Mouse (Mus musculus) heart, postnatal 0 days (tissue): ENCODE measurements around the gene Olfr1395. TPM values are rescaled to one million over a fixed set of nuclear protein-coding genes. Genes with fewer than 3 reads are reported as not detected.

Source experiments
- ATAC-seq: fragments of 200-750 bp; cut with Nextera tagmentation; 2 replicates; pipeline ENCODE4 v1.8.0; 2017; ENCODE audit warnings: low read depth, moderate number of reproducible peaks, moderate library complexity; ENCODE audit not compliant: insufficient read depth
- DNase-seq: peaks from one replicate; pipeline ENCODE4 v3.0.0-alpha.2; 2016; ENCODE audit warnings: low spot score
- H3K27ac ChIP-seq: fragments of 300-500 bp; sonication (generic); 2 replicates; pipeline ENCODE4 v1.5.1; 2014; ENCODE audit warnings: low read depth, mild to moderate bottlenecking
- H3K27me3 ChIP-seq: fragments of 300-500 bp; sonication (generic); 2 replicates; pipeline ENCODE4 v1.6.1; 2014; ENCODE audit warnings: low read length, mixed read lengths; ENCODE audit not compliant: control insufficient read depth, insufficient read depth
- H3K36me3 ChIP-seq: fragments of 300-500 bp; sonication (generic); replicated peaks from 2 replicates; pipeline ENCODE4 v1.6.1; 2014; ENCODE audit warnings: low read length, mixed read lengths; ENCODE audit not compliant: control insufficient read depth, insufficient read depth
- H3K4me1 ChIP-seq: fragments of 300-500 bp; sonication (generic); 2 replicates; pipeline ENCODE4 v1.6.1; 2014; ENCODE audit warnings: antibody characterized with exemption; ENCODE audit not compliant: control insufficient read depth, insufficient read depth
- H3K4me2 ChIP-seq: fragments of 300-500 bp; sonication (generic); 2 replicates; pipeline ENCODE4 v1.6.1; 2014; ENCODE audit warnings: low read depth, mild to moderate bottlenecking, low read length, moderate library complexity
- H3K4me3 ChIP-seq: fragments of 300-500 bp; sonication (generic); 2 replicates; pipeline ENCODE4 v1.5.1; 2014; ENCODE audit warnings: low read depth, low read length
- H3K9ac ChIP-seq: fragments of 300-500 bp; sonication (generic); replicated peaks from 2 replicates; pipeline ENCODE4 v1.6.1; 2014; ENCODE audit warnings: low read depth, low read length, mixed read lengths
- H3K9me3 ChIP-seq: fragments of 300-500 bp; sonication (generic); replicated peaks from 2 replicates; pipeline ENCODE4 v1.6.1; 2016; ENCODE audit warnings: low read length; ENCODE audit not compliant: control insufficient read depth
- CTCF ChIP-seq: IDR thresholded peaks from 2 replicates; pipeline ENCODE4 v1.5.1; 2016; ENCODE audit warnings: antibody characterized with exemption, control low read depth, low read depth
- EP300 ChIP-seq: IDR thresholded peaks from 2 replicates; pipeline ENCODE4 v1.6.1; 2016; ENCODE audit warnings: antibody characterized with exemption, low read depth
- WGBS: fragments of 180-500 bp; shearing (Covaris S2); extraction: QIAGEN DNeasy Blood & Tissue Kit; methylation state at CpG from one replicate; pipeline ENCODE4 v1.1.7; 2014; 5-methylcytosine and 5-hydroxymethylcytosine counted together
- polyA plus RNA-seq: library from polyadenylated mRNA; unstranded; fragments of >200 nt; fragmentation: Nextera tagmentation; extraction: Ambion mirVana; gene quantifications from 2 replicates; pipeline ENCODE4 v1.2.1, GENCODE M21; 2015
- total RNA-seq: library from RNA; depleted of rRNA; stranded (reverse); fragments of >200 nt; gene quantifications from 2 replicates; pipeline ENCODE4 v1.2.3, GENCODE M21; 2014; ENCODE audit warnings: low replicate concordance

The Olfr1395 gene
- total and polyA plus RNA-seq, 2 experiments from 2014 or later, result not detected

DNA sequence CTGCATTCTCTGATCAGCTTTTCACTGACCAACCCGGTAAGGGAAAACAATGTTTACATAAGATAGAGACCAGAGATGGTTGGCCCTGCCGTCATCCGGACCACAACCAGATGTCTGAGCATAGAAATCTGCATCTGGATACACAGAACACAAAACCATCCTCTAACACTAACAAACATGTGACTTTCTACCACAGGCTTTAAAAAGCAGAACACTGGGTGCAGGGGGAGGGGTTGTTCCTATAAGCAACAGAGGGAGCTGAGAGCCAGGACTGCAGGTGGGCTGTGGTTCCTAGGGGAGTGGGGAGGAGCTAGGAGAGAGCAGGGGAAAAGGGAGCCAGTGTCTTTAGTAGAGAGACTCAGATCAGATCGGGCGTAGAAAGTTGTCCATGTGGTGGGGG, 40.6 kb upstream of the Olfr1395 start:
- TF ChIP-seq EP300 (no peak), CTCF (no peak)
- no peak overlapping the region for H3K4me2 ChIP-seq
- H3K4me1 ChIP-seq, result no peaks in the 10 kb centered on the region
- no peak overlapping the region for H3K4me3 ChIP-seq
- no peak for DNase-seq
- no peaks in the 10 kb centered on the region for H3K27me3 ChIP-seq
- 44% methylated on average over 5 of the region's 5 CpGs for WGBS
- no peaks in the 10 kb centered on the region for H3K9me3 ChIP-seq
- no peaks in the 10 kb centered on the region for H3K36me3 ChIP-seq
- no peak for ATAC-seq
- no peak overlapping the region for H3K27ac ChIP-seq
- H3K9ac ChIP-seq, result no peak overlapping the region

DNA sequence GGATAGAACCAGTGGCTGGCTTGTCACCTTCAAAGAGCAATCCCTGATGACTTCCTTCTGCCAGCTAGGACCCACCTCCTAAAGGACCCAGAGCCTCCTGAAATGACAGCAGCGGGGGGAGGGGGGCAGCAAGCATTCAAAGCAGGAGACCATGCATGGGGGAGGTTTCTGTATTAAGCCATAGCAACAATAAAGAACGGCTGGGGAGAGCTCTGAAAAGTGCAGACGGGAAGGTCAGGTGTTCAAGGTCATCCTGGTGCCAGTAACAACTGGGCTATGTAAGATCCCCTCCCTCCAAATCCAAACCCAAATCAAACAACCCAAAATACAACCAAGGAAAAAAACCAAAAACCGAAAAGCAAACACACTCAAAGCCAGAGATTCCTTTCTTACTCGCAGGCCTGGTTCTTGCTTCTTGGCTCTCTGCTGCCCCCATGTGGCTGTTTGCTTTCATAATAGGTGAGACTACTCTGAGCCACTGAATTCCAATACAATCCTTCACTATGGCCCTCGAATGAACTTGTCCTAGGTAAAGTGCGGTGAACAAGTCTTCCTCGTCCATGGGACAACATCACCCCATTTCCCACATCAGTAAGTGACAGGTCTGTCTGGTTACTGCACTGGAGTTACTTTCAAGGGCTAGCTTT, 38.9 kb upstream of the Olfr1395 start:
- Histone ChIP-seq H3K9ac (no peak overlapping the region), H3K4me2 (0 out of 2 replicates have a peak overlapping the region, but pooled peaks have one; percentile 2), H3K36me3 (no peaks in the 10 kb centered on the region), H3K4me3 (no peak overlapping the region), H3K9me3 (no peaks in the 10 kb centered on the region), H3K4me1 (no peaks in the 10 kb centered on the region), H3K27me3 (no peaks in the 10 kb centered on the region), H3K27ac (no peak overlapping the region)
- no peak for TF ChIP-seq EP300
- peak; percentile 87 for TF ChIP-seq CTCF
- peak; percentile 71 for DNase-seq
- 15% methylated on average over 8 of the region's 8 CpGs for WGBS
- peak; percentile 57 for ATAC-seq

DNA sequence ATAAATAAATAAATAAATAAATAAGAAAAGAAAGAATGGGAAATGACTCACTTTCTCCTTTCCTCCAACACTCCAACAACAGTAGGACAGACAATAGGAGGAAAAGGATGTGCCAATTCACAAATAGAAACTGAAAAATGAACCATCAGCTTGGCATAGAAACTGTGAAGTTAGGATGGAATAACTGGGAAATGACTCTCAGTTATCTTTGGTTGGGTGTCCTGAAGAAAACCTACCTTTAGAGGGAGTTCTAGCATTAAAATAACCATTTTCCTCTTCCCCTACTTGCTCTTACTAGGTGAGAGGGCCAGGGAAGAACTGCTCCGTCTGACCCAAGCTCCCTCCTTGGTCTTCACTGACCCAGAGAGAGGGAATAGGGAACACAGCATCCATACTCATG, 36.3 kb upstream of the Olfr1395 start:
- Histone ChIP-seq H3K27me3 (no peaks in the 10 kb centered on the region), H3K27ac (no peak overlapping the region), H3K36me3 (no peaks in the 10 kb centered on the region), H3K4me1 (no peaks in the 10 kb centered on the region), H3K4me2 (no peak overlapping the region), H3K9me3 (no peaks in the 10 kb centered on the region), H3K9ac (no peak overlapping the region), H3K4me3 (no peak overlapping the region)
- TF ChIP-seq EP300 (no peak), CTCF (no peak)
- 53% methylated on average over 1 of the region's 1 CpGs for WGBS
- ATAC-seq (no peak), DNase-seq (no peak)

DNA sequence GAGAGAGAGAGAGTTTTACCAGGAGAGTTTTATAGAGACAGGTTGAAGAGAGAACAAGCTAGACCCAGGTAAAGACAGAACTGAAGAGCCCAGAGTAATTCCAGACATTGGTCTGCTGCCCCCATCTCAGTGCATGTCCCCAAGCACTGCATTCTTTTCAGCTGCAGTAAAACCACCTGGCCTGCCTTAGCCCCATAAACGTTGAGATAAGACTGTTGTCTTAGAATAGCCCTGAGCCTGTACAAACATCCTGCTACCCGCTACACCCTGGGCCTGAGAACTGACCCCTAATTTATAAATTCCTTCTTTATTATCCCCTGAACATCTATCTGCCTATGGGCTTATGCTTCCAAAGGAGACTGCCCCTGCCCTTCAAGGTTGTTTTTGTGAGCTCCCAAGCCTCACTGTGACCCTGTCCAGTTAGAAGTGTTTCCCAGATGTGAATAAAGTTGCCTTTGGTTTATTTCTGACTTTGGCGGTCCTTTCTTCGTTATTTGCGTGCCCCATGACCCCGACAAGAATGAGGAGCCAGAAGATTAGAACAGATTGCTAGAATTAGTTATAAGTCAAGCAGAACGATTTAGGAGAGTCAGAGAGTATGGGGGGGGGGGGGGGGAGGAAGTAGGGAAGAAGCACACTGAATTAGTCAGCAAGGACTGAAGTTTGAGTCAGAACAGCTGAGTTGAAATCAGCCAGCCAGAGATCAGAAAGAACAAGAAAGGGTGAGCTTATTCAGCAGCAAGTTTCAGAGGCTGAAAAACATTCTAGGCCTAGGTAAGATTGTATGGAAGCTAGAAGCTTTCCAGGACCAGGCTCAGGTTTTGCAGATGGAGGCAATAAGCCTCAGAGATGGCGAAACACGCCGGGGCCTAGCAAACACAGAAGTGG, 34.2 kb upstream of the Olfr1395 start:
- Histone ChIP-seq H3K36me3 (no peaks in the 10 kb centered on the region), H3K9me3 (no peaks in the 10 kb centered on the region), H3K4me3 (no peak overlapping the region), H3K4me1 (no peaks in the 10 kb centered on the region), H3K27me3 (no peaks in the 10 kb centered on the region), H3K9ac (no peak overlapping the region), H3K27ac (no peak overlapping the region), H3K4me2 (no peak overlapping the region)
- ATAC-seq (no peak), DNase-seq (no peak)
- 63% methylated on average over 10 of the region's 10 CpGs for WGBS
- TF ChIP-seq EP300 (no peak), CTCF (no peak)

DNA sequence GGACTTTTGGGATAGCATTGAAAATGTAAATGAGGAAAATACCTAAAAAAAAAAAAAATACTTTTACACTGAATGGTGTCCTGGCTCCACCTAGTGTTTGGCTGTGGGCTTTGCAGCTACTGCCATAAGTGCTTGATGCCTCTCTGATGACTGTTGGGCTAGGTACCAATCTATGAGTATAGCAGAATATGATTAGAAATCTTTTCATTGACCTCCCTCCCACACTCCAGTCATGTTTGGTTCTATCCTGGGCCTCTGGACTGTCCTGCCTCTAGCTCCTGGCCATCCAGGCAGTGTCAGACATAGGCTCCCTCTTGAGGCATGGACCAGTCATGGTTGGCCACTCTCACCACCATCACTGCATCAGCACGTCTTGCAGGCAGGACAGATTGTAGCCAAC, 33.2 kb upstream of the Olfr1395 start:
- no peak for DNase-seq
- Histone ChIP-seq H3K27me3 (no peaks in the 10 kb centered on the region), H3K4me3 (no peak overlapping the region), H3K27ac (no peak overlapping the region), H3K9me3 (no peaks in the 10 kb centered on the region), H3K36me3 (no peaks in the 10 kb centered on the region), H3K4me2 (no peak overlapping the region), H3K9ac (no peak overlapping the region), H3K4me1 (no peaks in the 10 kb centered on the region)
- WGBS, result 36% methylated on average over 1 of the region's 1 CpGs
- ATAC-seq, result no peak
- TF ChIP-seq EP300, result no peak
- TF ChIP-seq CTCF, result peak; percentile 55
